Mouse (Mus musculus): ENCODE data around the gene Rundc3a. TPM values are rescaled to one million over a fixed set of nuclear protein-coding genes. Genes with fewer than 3 reads are reported as not detected.

Gene Rundc3a
- polyA plus RNA-seq, 1 experiment from 2014 or later: 7.9 TPM

- H3K36me3 ChIP-seq (ENCODE audit: control insufficient read depth, insufficient read depth, low read length): peaks cover 53% of the 10 kb centered on the region
- H3K9me3 ChIP-seq (ENCODE audit: control insufficient read depth, low read depth, low read length): no peaks in the 10 kb centered on the region
- no peak overlapping the region for H3K27ac ChIP-seq (ENCODE audit: low read length)
- 82% methylated on average over 14 of the region's 14 CpGs for WGBS
- peaks cover 19% of the 10 kb centered on the region for H3K4me1 ChIP-seq (ENCODE audit: control insufficient read depth, insufficient read depth, low read length)
- H3K9ac ChIP-seq (replicated peaks; ENCODE audit: low read depth, low read length): no peak overlapping the region
- no peak overlapping the region for H3K4me2 ChIP-seq (replicated peaks; ENCODE audit: low read depth, low read length)
- no peak overlapping the region for H3K4me3 ChIP-seq (ENCODE audit: low read depth, low read length)
- no peak for ATAC-seq (ENCODE audit: insufficient number of reproducible peaks, insufficient read depth, low FRiP score, low read depth)
- no peaks in the 10 kb centered on the region for H3K27me3 ChIP-seq (ENCODE audit: control insufficient read depth, insufficient read depth, low read length)
Measured at GRCm38 (mm10) chr11:102439093-102440082, 46.2 kb downstream of the Rundc3a start.

- Histone ChIP-seq H3K36me3 (ENCODE audit: control insufficient read depth, insufficient read depth, low read length) (peaks cover 45% of the 10 kb centered on the region), H3K9ac (replicated peaks; ENCODE audit: low read depth, low read length) (no peak overlapping the region), H3K4me1 (ENCODE audit: control insufficient read depth, insufficient read depth, low read length) (peaks cover 28% of the 10 kb centered on the region), H3K27me3 (ENCODE audit: control insufficient read depth, insufficient read depth, low read length) (no peaks in the 10 kb centered on the region), H3K4me2 (replicated peaks; ENCODE audit: low read depth, low read length) (no peak overlapping the region), H3K4me3 (ENCODE audit: low read depth, low read length) (no peak overlapping the region), H3K9me3 (ENCODE audit: control insufficient read depth, low read depth, low read length) (no peaks in the 10 kb centered on the region), H3K27ac (ENCODE audit: low read length) (no peak overlapping the region)
- ATAC-seq (ENCODE audit: insufficient number of reproducible peaks, insufficient read depth, low FRiP score, low read depth): no peak
- 85% methylated on average over 8 of the region's 8 CpGs for WGBS
Measured at GRCm38 (mm10) chr11:102440255-102440654, 47.1 kb downstream of the Rundc3a start.

- H3K27ac ChIP-seq (ENCODE audit: low read length): no peak overlapping the region
- peaks cover 37% of the 10 kb centered on the region for H3K36me3 ChIP-seq (ENCODE audit: control insufficient read depth, insufficient read depth, low read length)
- no peaks in the 10 kb centered on the region for H3K9me3 ChIP-seq (ENCODE audit: control insufficient read depth, low read depth, low read length)
- 74% methylated on average over 3 of the region's 3 CpGs for WGBS
- no peak overlapping the region for H3K4me3 ChIP-seq (ENCODE audit: low read depth, low read length)
- no peaks in the 10 kb centered on the region for H3K27me3 ChIP-seq (ENCODE audit: control insufficient read depth, insufficient read depth, low read length)
- H3K4me1 ChIP-seq (ENCODE audit: control insufficient read depth, insufficient read depth, low read length): peaks cover 40% of the 10 kb centered on the region
- no peak overlapping the region for H3K4me2 ChIP-seq (replicated peaks; ENCODE audit: low read depth, low read length)
- ATAC-seq (ENCODE audit: insufficient number of reproducible peaks, insufficient read depth, low FRiP score, low read depth): no peak
- H3K9ac ChIP-seq (replicated peaks; ENCODE audit: low read depth, low read length): no peak overlapping the region
Measured at GRCm38 (mm10) chr11:102441434-102441833, 48.2 kb downstream of the Rundc3a start.

GRCm38 (mm10) chr11:102442089-102442488, 48.9 kb downstream of the Rundc3a start:
- peaks cover 39% of the 10 kb centered on the region for H3K4me1 ChIP-seq (ENCODE audit: control insufficient read depth, insufficient read depth, low read length)
- H3K4me2 ChIP-seq (replicated peaks; ENCODE audit: low read depth, low read length): no peak overlapping the region
- no peaks in the 10 kb centered on the region for H3K27me3 ChIP-seq (ENCODE audit: control insufficient read depth, insufficient read depth, low read length)
- H3K36me3 ChIP-seq (ENCODE audit: control insufficient read depth, insufficient read depth, low read length): peaks cover 37% of the 10 kb centered on the region
- WGBS: 83% methylated on average over 6 of the region's 6 CpGs
- ATAC-seq (ENCODE audit: insufficient number of reproducible peaks, insufficient read depth, low FRiP score, low read depth): no peak
- H3K9me3 ChIP-seq (ENCODE audit: control insufficient read depth, low read depth, low read length): no peaks in the 10 kb centered on the region
- no peak overlapping the region; the same call in 1 of the 2 replicates for H3K9ac ChIP-seq (replicated peaks; ENCODE audit: low read depth, low read length)
- H3K27ac ChIP-seq (ENCODE audit: low read length): no peak overlapping the region
- no peak overlapping the region for H3K4me3 ChIP-seq (ENCODE audit: low read depth, low read length)

GRCm38 (mm10) chr11:102443740-102444139, 50.5 kb downstream of the Rundc3a start:
- H3K4me3 ChIP-seq (ENCODE audit: low read depth, low read length): no peak overlapping the region
- no peak overlapping the region for H3K27ac ChIP-seq (ENCODE audit: low read length)
- peaks cover 38% of the 10 kb centered on the region for H3K4me1 ChIP-seq (ENCODE audit: control insufficient read depth, insufficient read depth, low read length)
- peaks cover 37% of the 10 kb centered on the region for H3K36me3 ChIP-seq (ENCODE audit: control insufficient read depth, insufficient read depth, low read length)
- 71% methylated on average over 12 of the region's 12 CpGs for whole genome bisulfite sequencing
- no peak overlapping the region for H3K9ac ChIP-seq (replicated peaks; ENCODE audit: low read depth, low read length)
- ATAC-seq (ENCODE audit: insufficient number of reproducible peaks, insufficient read depth, low FRiP score, low read depth): no peak
- H3K4me2 ChIP-seq (replicated peaks; ENCODE audit: low read depth, low read length): no peak overlapping the region
- H3K9me3 ChIP-seq (ENCODE audit: control insufficient read depth, low read depth, low read length): no peaks in the 10 kb centered on the region
- H3K27me3 ChIP-seq (ENCODE audit: control insufficient read depth, insufficient read depth, low read length): no peaks in the 10 kb centered on the region

GRCm38 (mm10) chr11:102444321-102444720, 51.1 kb downstream of the Rundc3a start:
- Histone ChIP-seq H3K27me3 (ENCODE audit: control insufficient read depth, insufficient read depth, low read length) (no peaks in the 10 kb centered on the region), H3K4me2 (replicated peaks; ENCODE audit: low read depth, low read length) (no peak overlapping the region), H3K4me1 (ENCODE audit: control insufficient read depth, insufficient read depth, low read length) (peaks cover 42% of the 10 kb centered on the region), H3K36me3 (ENCODE audit: control insufficient read depth, insufficient read depth, low read length) (peaks cover 32% of the 10 kb centered on the region), H3K9ac (replicated peaks; ENCODE audit: low read depth, low read length) (no peak overlapping the region), H3K4me3 (ENCODE audit: low read depth, low read length) (no peak overlapping the region), H3K27ac (ENCODE audit: low read length) (no peak overlapping the region), H3K9me3 (ENCODE audit: control insufficient read depth, low read depth, low read length) (no peaks in the 10 kb centered on the region)
- WGBS: 78% methylated on average over 3 of the region's 3 CpGs
- ATAC-seq (ENCODE audit: insufficient number of reproducible peaks, insufficient read depth, low FRiP score, low read depth): no peak

GRCm38 (mm10) chr11:102444781-102445180, 51.6 kb downstream of the Rundc3a start:
- Histone ChIP-seq H3K27me3 (ENCODE audit: control insufficient read depth, insufficient read depth, low read length) (no peaks in the 10 kb centered on the region), H3K4me2 (replicated peaks; ENCODE audit: low read depth, low read length) (peak overlapping the region; percentile 92), H3K9ac (replicated peaks; ENCODE audit: low read depth, low read length) (no peak overlapping the region), H3K9me3 (ENCODE audit: control insufficient read depth, low read depth, low read length) (no peaks in the 10 kb centered on the region), H3K27ac (ENCODE audit: low read length) (peak overlapping the region; percentile 92; the same call in 1 of the 2 replicates), H3K36me3 (ENCODE audit: control insufficient read depth, insufficient read depth, low read length) (peaks cover 27% of the 10 kb centered on the region), H3K4me1 (ENCODE audit: control insufficient read depth, insufficient read depth, low read length) (peaks cover 42% of the 10 kb centered on the region), H3K4me3 (ENCODE audit: low read depth, low read length) (no peak overlapping the region)
- 15% methylated on average over 6 of the region's 6 CpGs for WGBS
- ATAC-seq (ENCODE audit: insufficient number of reproducible peaks, insufficient read depth, low FRiP score, low read depth): no peak

GRCm38 (mm10) chr11:102445264-102445890, 52.2 kb downstream of the Rundc3a start:
- Histone ChIP-seq H3K4me2 (replicated peaks; ENCODE audit: low read depth, low read length) (peak overlapping the region; percentile 92), H3K27ac (ENCODE audit: low read length) (peak overlapping the region; percentile 92), H3K27me3 (ENCODE audit: control insufficient read depth, insufficient read depth, low read length) (no peaks in the 10 kb centered on the region), H3K4me3 (ENCODE audit: low read depth, low read length) (peak overlapping the region; percentile 96), H3K4me1 (ENCODE audit: control insufficient read depth, insufficient read depth, low read length) (peaks cover 42% of the 10 kb centered on the region), H3K36me3 (ENCODE audit: control insufficient read depth, insufficient read depth, low read length) (peaks cover 21% of the 10 kb centered on the region), H3K9me3 (ENCODE audit: control insufficient read depth, low read depth, low read length) (no peaks in the 10 kb centered on the region), H3K9ac (replicated peaks; ENCODE audit: low read depth, low read length) (peak overlapping the region; percentile 96; the same call in 1 of the 2 replicates)
- 6% methylated on average over 10 of the region's 10 CpGs for WGBS
- peak; percentile 57 for ATAC-seq (ENCODE audit: insufficient number of reproducible peaks, insufficient read depth, low FRiP score, low read depth)
